Mouse (Mus musculus): ENCODE measurements around the gene Cacna1e.

Gene Cacna1e

GRCm38 (mm10) chr1:154707584-154708290, 176.6 kb downstream of the Cacna1e start:
- DNase-seq (ENCODE audit: low spot score) = no peak

DNA sequence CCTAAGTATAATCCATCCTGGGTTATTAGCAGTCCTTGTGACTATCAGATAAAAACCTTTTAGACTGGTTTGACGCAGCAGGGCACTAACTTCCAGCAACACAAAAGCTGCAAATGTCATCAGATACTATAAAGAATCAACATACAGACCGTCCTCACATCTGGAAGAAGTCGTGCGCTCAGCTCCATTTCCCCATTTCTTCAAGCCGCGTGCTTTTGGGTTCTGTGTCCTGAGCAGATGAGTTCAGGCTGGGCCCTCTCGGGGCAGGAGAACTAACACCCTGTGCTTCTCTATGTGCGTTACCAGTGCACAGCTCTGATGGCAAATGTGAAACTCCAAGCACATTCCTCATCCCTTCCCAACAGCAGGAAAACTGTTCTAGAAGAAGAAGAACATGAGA, 177.3 kb downstream of the Cacna1e start:
- DNase-seq (ENCODE audit: low spot score) = no peak

GRCm38 (mm10) chr1:154705882-154706565, 178.3 kb downstream of the Cacna1e start:
- no peak for DNase-seq (ENCODE audit: low spot score)

DNA sequence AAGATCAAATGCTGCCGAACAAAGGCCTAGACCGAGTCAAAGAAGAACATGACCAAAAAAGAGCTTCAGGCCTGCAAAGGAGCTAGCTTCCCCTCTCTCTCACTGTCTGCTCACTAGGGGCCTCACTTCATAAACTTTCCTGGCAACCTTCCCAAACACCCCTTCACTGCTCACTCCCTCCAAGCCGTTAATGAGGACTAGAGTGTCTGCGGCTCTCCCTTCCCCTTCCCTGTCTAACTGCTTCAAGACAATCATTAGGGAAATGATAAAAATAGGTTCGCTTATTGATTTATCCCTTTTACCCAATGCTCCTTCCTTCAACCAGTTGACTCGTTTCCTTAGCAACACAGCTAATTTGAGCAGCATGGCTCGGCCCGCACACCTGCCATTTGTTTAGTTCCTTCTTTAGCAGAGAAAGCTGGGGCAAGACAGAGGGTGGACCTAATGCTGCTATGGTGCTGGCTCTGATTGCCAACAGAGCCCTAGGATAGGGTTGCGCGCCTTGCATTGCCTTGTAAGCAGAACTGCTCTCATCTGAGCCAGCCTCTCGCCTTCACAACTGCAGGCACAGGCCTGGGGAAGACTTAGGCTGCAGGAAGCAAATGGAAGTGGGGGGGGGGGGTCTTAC, 179.6 kb downstream of the Cacna1e start:
- no peak for DNase-seq (ENCODE audit: low spot score)

DNA sequence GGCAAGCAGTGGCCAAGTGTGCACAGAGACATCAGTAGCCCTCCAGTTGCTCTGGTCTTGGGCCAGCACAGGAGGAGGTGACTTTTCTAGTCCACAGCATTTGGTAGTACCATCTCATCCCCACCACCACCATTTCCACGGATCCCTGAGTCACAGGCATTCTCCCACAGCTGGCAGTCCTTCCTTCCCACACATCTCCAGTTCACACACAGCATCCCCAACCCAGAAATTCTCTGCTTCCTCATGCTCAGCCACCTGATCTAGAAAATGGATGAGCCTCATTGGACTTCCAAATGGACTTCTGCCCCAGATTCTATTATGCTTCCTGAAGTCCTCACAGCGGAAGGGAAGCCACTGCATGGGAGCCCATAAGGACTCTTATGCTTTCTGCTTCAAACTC, 181.7 kb downstream of the Cacna1e start:
- DNase-seq (ENCODE audit: low spot score) = no peak

- DNase-seq (ENCODE audit: low spot score) = no peak
Observed at GRCm38 (mm10) chr1:154688876-154689665, 195.2 kb downstream of the Cacna1e start.

DNA sequence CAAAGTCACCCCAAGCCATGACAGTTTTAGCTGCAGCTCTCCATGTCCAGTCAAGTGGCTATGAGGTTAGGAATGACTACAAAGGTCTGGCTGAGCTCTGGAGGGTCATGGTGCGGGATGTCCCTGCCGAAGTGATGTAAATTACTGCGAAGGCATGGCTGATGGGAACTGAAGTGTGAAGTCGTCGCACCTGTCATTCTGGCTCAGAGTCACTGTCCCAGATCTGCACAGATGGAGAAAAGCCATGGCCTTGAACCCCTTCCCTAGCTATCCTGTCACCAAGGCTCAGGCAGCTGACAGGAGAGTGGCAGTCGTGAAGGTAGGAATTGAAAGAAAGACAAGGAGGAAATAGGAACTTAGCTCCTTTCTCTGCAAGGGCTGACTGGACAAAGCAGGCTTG, 197.4 kb downstream of the Cacna1e start:
- DNase-seq (ENCODE audit: low spot score) = no peak

DNA sequence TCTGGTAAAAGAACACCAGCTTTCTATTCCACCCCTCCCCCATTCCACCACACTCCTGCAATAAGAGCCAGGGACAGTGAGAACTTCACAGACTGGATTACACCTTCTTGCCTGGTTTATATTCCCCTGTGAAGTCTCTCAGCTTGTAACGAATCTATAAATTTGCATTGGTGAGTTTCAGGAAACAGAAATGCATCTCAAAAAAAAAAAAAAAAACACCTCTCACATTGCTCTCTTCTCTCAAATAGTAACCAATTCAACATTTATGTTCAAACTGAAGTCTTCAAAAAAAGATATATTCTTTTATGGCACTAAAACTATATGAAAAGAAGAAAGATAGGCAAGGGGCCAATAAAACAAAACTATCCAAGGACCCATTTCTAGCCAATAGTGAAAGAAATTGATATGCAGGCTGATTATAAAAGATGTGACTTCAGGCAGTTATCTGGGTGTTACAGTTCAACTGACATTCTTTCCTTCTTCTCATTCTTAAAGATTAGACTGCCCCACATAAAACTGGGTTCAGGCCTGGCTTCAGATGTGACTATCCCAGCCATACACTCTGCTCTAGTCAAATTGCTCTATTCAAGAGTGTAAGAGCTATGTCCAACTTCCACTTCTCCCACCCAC, 200.7 kb downstream of the Cacna1e start:
- DNase-seq (ENCODE audit: low spot score) = no peak

DNA sequence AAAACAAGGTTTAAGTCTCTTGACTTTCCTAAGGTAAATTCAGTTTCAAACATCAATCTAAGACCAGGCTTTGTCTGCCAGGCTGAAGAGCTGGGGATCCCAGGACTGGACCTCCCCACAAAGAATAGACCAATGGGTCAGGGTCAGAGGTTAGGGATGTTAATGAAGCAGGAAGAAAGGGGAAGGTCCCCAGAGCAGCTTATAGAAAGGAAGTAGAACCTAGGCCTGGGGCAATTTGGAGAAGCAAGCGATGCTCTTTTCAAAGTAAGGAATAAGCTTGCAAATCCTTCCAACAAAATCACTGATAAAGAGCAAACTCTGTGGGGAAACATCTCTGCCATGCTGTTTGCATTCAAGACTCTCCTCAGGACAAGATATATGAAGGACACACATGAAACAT, 205.3 kb downstream of the Cacna1e start:
- DNase-seq (ENCODE audit: low spot score) = no peak

DNA sequence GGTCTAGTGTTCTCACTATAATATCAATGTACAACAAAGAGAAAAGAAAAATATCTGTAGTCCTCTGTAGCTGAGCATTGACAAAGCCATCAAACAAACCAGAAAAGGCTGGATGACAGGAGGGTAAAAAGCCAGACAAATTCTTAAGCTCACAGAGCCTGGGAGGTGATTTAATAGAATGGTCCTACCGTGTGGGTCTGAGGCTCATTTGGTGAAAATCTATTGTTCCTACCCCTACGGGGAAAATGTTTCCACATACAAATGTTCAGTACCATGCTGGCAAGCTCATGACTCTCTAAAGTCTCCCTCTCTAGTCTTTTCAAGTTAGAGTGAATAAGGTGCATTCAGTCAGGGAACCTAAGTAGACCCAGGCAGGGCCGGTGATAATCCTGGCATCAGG, 206.2 kb downstream of the Cacna1e start:
- DNase-seq (ENCODE audit: low spot score) = no peak

DNA sequence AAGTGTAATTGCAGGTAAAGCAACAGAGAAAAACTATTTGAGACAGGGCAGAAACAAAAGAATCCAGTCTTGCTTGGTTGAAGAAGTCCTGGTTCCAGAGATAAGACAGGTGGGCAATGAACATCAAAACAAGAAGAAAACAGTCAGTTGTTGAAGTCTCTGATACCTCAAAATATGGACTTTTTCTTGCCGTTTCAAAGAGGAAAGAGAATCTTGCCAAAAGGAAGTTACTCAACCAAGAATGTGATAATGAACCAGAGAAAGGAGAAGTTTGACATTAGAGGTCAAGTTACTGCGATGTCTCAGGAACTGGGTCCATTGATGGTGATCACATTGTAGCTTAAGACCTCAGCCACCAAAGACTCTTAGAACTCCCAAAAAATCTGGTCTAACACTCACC, 206.6 kb downstream of the Cacna1e start:
- DNase-seq (ENCODE audit: low spot score) = no peak

DNA sequence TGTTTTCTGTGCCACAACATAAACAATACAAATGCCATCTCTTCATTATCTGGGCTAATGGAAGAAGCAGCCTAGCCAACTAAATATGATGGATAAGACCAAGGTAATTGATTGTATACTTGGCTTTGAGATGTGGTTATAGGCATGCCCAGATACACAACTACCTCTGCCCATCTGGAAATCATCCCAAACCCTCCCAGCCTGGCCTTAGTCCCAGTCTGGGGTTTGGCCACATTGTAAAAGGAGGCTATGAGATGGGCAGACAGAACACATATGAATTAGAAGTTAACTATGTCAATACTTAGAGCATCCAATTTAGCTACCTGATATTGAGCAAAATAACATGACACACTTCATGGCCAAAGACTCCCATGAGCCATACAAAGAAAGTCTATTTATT, 220.6 kb downstream of the Cacna1e start:
- no peak for DNase-seq (ENCODE audit: low spot score)

DNA sequence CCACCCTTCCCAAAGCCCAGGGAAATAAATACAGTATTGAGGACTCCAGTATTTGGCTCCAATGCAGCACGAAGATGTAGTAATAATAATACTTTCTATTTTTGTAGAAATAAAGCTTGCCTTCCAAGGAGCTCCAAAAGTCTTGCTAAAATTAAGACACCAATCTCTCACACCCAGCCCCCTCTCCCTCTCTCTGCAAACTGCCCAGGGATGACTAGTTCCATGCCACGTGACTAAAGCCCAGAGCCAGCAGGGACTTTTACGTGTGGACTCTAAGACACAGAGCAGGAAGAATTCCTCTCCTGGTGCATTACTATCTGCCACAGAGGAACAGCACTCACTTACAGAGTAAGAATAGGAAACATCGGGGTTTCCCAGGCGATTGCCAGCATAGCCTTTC, 222.3 kb downstream of the Cacna1e start:
- DNase-seq (ENCODE audit: low spot score) = no peak

DNA sequence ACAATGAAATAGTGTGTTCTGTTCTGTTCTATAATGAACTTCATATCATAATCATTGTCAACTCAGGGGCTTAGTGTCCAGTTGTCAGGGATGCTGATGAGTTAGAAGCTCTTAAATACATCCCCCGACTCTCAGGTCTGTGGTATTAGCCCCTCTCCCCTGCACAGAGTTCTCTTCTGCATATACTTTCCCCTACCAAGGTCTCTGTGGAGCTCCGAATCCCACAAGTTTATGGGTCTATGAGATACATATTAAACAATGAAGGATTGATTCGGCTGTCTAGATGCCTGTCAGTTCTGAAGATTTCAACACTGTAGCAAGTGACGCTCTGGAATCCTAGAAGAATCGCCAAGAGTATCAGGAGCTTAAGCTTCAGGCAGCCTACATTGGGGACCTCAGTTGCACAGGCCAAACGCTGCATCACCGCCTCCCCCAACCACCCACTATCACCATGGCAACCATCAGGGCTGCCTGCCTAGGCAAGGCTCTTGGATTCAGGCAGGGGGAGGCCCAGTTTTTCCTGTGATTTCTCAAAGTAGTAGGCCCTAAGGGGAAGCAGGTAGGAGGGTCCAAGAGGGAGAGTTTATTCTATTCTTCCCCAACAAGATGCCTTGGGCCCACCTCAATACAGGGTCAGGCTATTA, 223.0 kb downstream of the Cacna1e start:
- DNase-seq (ENCODE audit: low spot score) = no peak

- no peak for DNase-seq (ENCODE audit: low spot score)
Observed at GRCm38 (mm10) chr1:154657366-154657765, 226.9 kb downstream of the Cacna1e start.

DNA sequence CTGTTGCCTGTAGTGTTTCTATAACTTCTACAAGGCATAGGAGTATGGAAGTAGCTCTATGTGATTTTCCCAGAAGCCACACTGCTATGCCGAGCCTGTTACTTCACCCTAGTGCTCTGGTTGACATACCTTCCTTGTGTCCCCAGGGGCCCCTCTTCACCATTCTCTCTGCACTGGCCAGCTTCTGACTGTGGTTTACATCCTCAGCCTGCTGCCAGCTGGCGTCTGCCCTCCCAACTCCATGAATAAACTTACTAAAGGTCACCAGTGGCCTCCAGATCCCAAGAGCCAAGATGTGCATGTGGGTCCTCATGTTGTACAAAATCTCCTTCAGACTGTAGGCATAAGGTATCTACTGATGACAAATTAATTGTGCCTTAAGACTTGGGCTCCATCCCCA, 230.3 kb downstream of the Cacna1e start:
- DNase-seq (ENCODE audit: low spot score) = no peak

DNA sequence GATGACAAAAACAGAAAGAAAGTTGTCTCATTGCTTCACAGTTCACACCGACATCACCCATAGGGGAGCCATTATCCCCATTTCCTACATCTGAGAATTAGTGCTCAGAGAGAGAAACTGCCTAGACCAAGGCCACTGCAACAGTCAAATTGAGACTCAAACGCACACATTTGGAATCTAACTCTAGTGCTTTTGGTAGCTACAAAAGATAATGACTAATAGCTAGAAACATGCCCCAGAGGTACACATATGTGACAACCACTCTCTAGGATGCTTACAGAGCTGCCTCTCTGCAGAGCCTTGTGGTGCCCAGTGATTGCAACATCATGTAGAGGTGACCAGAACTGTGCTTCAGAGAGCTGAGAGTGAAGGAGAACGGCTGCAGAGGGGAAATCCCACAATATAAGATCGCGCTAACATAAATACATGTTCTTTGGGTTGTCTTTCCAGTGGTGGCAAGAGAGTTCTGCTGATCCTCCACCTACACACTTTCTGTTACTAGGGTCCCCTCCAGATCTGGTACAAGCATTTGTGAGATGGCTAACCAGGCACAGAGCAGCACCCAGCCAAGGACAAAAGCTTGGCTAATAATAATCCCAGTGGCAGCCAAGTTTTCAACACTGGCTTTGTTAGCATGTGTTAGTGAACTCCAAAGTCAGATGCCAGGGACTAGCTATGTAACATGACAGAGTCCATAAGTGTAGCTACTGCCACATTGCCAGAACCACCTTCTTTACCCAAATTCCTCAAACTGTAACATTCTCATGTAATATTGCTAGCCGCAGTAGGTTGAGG, 237.9 kb downstream of the Cacna1e start:
- no peak for DNase-seq (ENCODE audit: low spot score)

- DNase-seq (ENCODE audit: low spot score) = no peak
Observed at GRCm38 (mm10) chr1:154637821-154638220, 246.5 kb downstream of the Cacna1e start.

- DNase-seq (ENCODE audit: low spot score) = no peak
Observed at GRCm38 (mm10) chr1:154635766-154636165, 248.5 kb downstream of the Cacna1e start.

DNA sequence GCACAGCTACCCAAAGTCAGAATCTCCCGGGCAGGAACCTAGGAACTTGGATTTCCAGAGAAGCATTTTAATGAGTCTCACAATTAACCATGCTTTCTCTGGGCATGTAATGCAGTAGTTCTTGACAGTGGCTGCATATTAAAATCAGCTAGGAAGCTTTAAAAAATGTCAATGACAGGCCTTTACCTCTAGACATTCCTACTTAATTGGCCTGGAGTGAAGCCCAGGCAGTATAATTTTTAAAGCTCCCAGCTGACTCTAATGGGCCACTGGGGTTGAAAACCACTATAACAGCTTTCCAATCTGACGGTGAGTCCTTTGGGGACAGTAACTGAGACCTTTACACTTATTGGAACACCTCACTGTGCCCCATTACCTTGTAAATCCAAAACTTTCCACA, 251.4 kb downstream of the Cacna1e start:
- DNase-seq (ENCODE audit: low spot score) = no peak
